Mouse (Mus musculus) olfactory bulb, adult 2 months (tissue): ENCODE measurements at regions not wholly inside any gene's neighbourhood (a gene's known extent, or its start where the extent isn't known, plus 50 kb on each side); places are given as distances from the start of the nearest gene placed in this dataset.

Source experiments
- CTCF ChIP-seq: fragments of 200-500 bp; IDR thresholded peaks from 2 replicates; pipeline ENCODE4 v1.5.1; 2012; ENCODE audit warnings: low read depth, mild to moderate bottlenecking, low read length, moderate library complexity; ENCODE audit not compliant: insufficient read depth
- POLR2A ChIP-seq: fragments of 200-500 bp; IDR thresholded peaks from 2 replicates; pipeline ENCODE4 v1.6.1; 2012; ENCODE audit warnings: mild to moderate bottlenecking, low read depth, low read length, moderate library complexity; ENCODE audit not compliant: insufficient read depth

DNA sequence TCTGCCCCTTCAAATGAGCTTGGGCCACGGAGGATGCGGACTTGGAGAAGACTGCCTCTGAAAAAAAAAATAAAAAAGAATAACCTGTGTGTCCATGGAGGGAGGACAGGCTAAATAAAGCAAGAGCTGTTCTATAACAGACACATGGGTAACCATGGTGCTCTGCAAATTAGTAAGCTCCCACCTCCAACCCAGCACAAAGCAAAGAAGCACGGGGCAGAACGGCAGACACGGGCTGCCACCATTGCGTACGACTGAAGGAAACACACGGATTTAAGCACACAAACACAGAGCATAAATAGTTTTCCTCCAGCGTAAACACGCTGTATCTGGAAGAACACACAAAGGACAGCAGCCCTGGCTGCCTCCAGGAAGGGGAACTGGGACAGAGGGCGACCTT lies 101.9 kb upstream of the Syt13 start:
- TF ChIP-seq POLR2A (no peak), CTCF (no peak)
